Mouse (Mus musculus): ENCODE results near the gene Tmem102.

DNA sequence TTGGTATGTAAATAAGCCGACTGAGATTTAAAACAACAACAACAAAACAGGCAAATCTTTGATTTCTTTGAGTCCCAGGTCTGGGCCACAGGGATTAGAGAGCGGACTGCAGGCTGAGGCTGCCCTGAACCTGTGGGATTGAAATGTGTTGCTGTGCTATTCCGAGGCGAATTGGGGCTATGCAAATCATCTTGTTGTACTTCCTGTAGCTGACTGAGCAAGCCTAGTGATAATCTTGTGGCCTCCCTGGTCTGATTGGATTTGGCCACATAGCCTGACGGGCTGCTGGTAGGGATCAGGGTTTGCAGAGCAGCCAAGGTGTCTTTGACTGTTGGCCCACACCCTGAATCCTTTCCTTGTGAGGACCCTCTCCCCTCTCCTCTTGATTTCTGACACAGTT is 30.5 kb downstream of the Tmem102 start:
- TF ChIP-seq CEBPB (IDR thresholded peaks at IDR 0.05; ENCODE audit: low read depth) (no peak), CTCF (IDR thresholded peaks at IDR 0.05; ENCODE audit: control insufficient read depth, insufficient read depth, insufficient read length) (no peak), MYOG (IDR thresholded peaks at IDR 0.05; ENCODE audit: control insufficient read depth, extremely low read depth, insufficient read length) (no peak)

Data from C2C12 (cell line).